8 mouse cellular contexts compared by ENCODE assay signal in genomic region chrX:48519549-48520085, GRCm38 (mm10). TPM values are rescaled to one million over a fixed set of nuclear protein-coding genes. Genes with fewer than 3 reads are reported as not detected.
DNase-seq lines count a peak whose midpoint lies in the region; ATAC-seq lines count a peak whose summit lies in the region.

No protein-coding gene starts in this region.

- no peak for ATAC-seq in hindbrain, embryonic 16.5 days
- no peak for ATAC-seq in midbrain, embryonic 16.5 days
- ATAC-seq in frontal cortex, adult (ENCODE audit: low TSS enrichment): no peak; the same call in 1 of the 2 replicates

- H3K36me3 ChIP-seq in hindbrain, embryonic 16.5 days (ENCODE audit: control insufficient read depth, insufficient read depth, low read length): no peaks in the 10 kb centered on the region
- no peaks in the 10 kb centered on the region for H3K36me3 ChIP-seq in midbrain, embryonic 16.5 days (ENCODE audit: control insufficient read depth, insufficient read depth, low read length)

- peak overlapping the region; percentile 65 for H3K4me2 ChIP-seq in hindbrain, embryonic 16.5 days (ENCODE audit: low read length)
- peak overlapping the region; percentile 61 for H3K4me2 ChIP-seq in midbrain, embryonic 16.5 days (ENCODE audit: low read length)

- peak; percentile 13 to 70 for DNase-seq in adrenal gland, adult (ENCODE audit: inconsistent age in 2 of 2, low spot score in 1 of 2)
- no peak for DNase-seq in adrenal gland, adult 8-10 months
- DNase-seq in left cerebral cortex, postnatal 4 days: peak; percentile 11
- DNase-seq in left cerebral cortex, adult 8-10 months (ENCODE audit: low spot score in 2 of 2): no peak
- no peak for DNase-seq in right cerebral cortex, postnatal 36 days (ENCODE audit: low spot score in 2 of 2)

- peak overlapping the region; percentile 74 for H3K9ac ChIP-seq in hindbrain, embryonic 16.5 days (ENCODE audit: low read depth, low read length)
- peak overlapping the region; percentile 79 for H3K9ac ChIP-seq in midbrain, embryonic 16.5 days (ENCODE audit: low read depth, low read length)

- WGBS in hindbrain, embryonic 16.5 days: 23% methylated on average over 20 of the region's 20 CpGs
- WGBS in midbrain, embryonic 16.5 days: 23% methylated on average over 20 of the region's 20 CpGs

- H3K9me3 ChIP-seq in hindbrain, embryonic 16.5 days (ENCODE audit: control insufficient read depth, low read length): no peaks in the 10 kb centered on the region
- no peaks in the 10 kb centered on the region for H3K9me3 ChIP-seq in midbrain, embryonic 16.5 days (replicated peaks; ENCODE audit: control insufficient read depth, low read length, poor library complexity, severe bottlenecking)

- peak overlapping the region; percentile 91 for H3K27ac ChIP-seq in hindbrain, embryonic 16.5 days (ENCODE audit: low read depth, low read length)
- H3K27ac ChIP-seq in midbrain, embryonic 16.5 days (ENCODE audit: low read length): peak overlapping the region; percentile 90

- peak overlapping the region; percentile 53 for H3K4me3 ChIP-seq in hindbrain, embryonic 16.5 days (ENCODE audit: low read length)
- peak overlapping the region; percentile 53 for H3K4me3 ChIP-seq in midbrain, embryonic 16.5 days (ENCODE audit: low read depth, low read length)

- peaks cover 11% of the 10 kb centered on the region for H3K4me1 ChIP-seq in hindbrain, embryonic 16.5 days (ENCODE audit: control insufficient read depth, insufficient read depth, low read depth, low read length)
- peaks cover 23% of the 10 kb centered on the region for H3K4me1 ChIP-seq in midbrain, embryonic 16.5 days (ENCODE audit: control insufficient read depth, insufficient read depth, low read length)

- intact Hi-C loops in left cerebral cortex, postnatal 4 days (cut with DNase I): no loop called here

- H3K27me3 ChIP-seq in hindbrain, embryonic 16.5 days (replicated peaks; ENCODE audit: control insufficient read depth, insufficient read depth, low read length): no peaks in the 10 kb centered on the region
- H3K27me3 ChIP-seq in midbrain, embryonic 16.5 days (ENCODE audit: control insufficient read depth, insufficient read depth, low read depth, low read length): no peaks in the 10 kb centered on the region

RNA-seq across cellular contexts. Expression of gene Rab33a, which starts 0.5 kb away (rescaled TPM):
- total RNA-seq in adrenal gland, adult 8-10 months (2022): 10 to 100 TPM in 2 of 4 experiments, 1 to 10 TPM in 2; 7.6 to 49.6 (median 21.5) TPM
- total RNA-seq in left cerebral cortex, postnatal 4 days (2021): 10 to 100 TPM; 50.7 to 51.4 TPM
- total RNA-seq in left cerebral cortex, adult 8-10 months (2022): 10 to 100 TPM; 30.2 to 39.6 (median 33.8) TPM
- polyA plus RNA-seq in hindbrain, embryonic 16.5 days (2015; fragmentation: Nextera tagmentation; extraction: Ambion mirVana): 88.5 and 98.7 TPM in 2 replicates
- polyA plus RNA-seq in midbrain, embryonic 16.5 days (2015; fragmentation: Nextera tagmentation; extraction: Ambion mirVana): 104 and 105 TPM in 2 replicates

RNA-seq across cellular contexts. Expression of gene Aifm1, which starts 6.3 kb away (rescaled TPM):
- total RNA-seq in adrenal gland, adult 8-10 months (2022): 100 to 1,000 TPM; 126 to 260 (median 176) TPM
- total RNA-seq in left cerebral cortex, postnatal 4 days (2021): 10 to 100 TPM; 22.3 to 25.2 TPM
- total RNA-seq in left cerebral cortex, adult 8-10 months (2022): 10 to 100 TPM; 23.6 to 26.2 (median 24.7) TPM
- 42.1 and 45.1 TPM in 2 replicates for polyA plus RNA-seq in hindbrain, embryonic 16.5 days (2015; fragmentation: Nextera tagmentation; extraction: Ambion mirVana)
- 33.5 and 34.2 TPM in 2 replicates for polyA plus RNA-seq in midbrain, embryonic 16.5 days (2015; fragmentation: Nextera tagmentation; extraction: Ambion mirVana)

RNA-seq across cellular contexts. Expression of gene Elf4, which starts 56.7 kb away (rescaled TPM):
- 10 to 100 TPM; 11.1 to 18.4 (median 13.9) TPM for total RNA-seq in adrenal gland, adult 8-10 months (2022)
- 1 to 10 TPM; 1.1 to 1.5 TPM for total RNA-seq in left cerebral cortex, postnatal 4 days (2021)
- total RNA-seq in left cerebral cortex, adult 8-10 months (2022): 1 to 10 TPM; 1.0 to 2.8 (median 1.7) TPM
- polyA plus RNA-seq in hindbrain, embryonic 16.5 days (2015; fragmentation: Nextera tagmentation; extraction: Ambion mirVana): 0.35 and 0.82 TPM in 2 replicates
- 0.46 and 0.70 TPM in 2 replicates for polyA plus RNA-seq in midbrain, embryonic 16.5 days (2015; fragmentation: Nextera tagmentation; extraction: Ambion mirVana)

Comparison
In these comparisons a context has a peak if more than half of its experiments do, and no peak if none do; other contexts are left out.
1. DNase-seq: peak in adrenal gland, adult (2 of 2) and left cerebral cortex, postnatal 4 days (single experiment); none in adrenal gland, adult 8-10 months (single experiment), left cerebral cortex, adult 8-10 months (0 of 2) and right cerebral cortex, postnatal 36 days (0 of 2).
2. RNA of gene Aifm1, which starts 6.3 kb away (total RNA-seq): 126 to 260 TPM in adrenal gland, adult 8-10 months; 22.3 to 25.2 TPM in left cerebral cortex, postnatal 4 days and 23.6 to 26.2 TPM in left cerebral cortex, adult 8-10 months; every median in the first group is over 4 times any median in the second.